Mouse (Mus musculus): ENCODE results near the gene 1810010D01Rik.

The 1810010D01Rik gene

DNA sequence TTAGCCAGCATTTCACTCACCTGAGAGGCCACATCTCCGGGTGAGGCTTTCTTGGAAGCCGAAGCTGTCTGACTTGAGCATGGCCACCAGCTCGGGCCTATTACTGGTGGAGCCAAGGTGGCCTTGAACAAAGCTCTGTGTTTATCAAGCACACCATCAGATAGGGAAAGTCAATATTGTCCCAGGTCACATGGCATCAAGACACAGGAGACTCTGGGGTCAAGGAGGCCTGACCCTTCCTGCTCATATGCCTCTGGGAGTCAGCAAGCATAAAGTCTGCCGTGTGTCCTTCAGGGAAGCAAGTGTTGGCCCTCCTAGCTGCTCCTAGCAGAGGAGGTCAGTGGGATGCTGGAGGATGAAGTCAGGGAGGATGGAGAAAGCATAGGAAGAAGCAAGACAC, at the start of gene 1810010D01Rik:
TSS of gene 1810010D01Rik (minus strand) at position 114 of the 400 bp plus-strand sequence.
- no peak for DNase-seq (ENCODE audit: low spot score)

DNA sequence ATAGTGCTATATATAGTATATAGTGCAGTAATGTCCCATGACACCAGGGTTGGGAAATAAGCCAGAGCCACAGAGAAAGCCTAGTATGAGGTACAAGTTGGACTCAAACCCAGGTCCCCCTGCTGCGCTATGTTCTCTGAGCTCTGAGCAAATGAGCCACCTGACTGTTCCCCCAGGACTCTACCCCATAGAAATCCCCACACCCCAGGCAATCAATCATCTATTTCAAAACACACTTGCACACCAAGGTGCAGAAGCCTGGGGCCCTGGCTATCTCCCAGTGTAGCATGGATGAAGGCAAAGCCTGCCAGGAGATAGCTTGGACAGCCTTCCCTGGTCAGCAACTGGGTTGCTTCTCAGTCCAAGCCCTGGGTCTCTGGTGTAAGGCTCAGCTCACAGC, 48.2 kb upstream of the 1810010D01Rik start:
- DNase-seq (ENCODE audit: low spot score) = no peak

DNA sequence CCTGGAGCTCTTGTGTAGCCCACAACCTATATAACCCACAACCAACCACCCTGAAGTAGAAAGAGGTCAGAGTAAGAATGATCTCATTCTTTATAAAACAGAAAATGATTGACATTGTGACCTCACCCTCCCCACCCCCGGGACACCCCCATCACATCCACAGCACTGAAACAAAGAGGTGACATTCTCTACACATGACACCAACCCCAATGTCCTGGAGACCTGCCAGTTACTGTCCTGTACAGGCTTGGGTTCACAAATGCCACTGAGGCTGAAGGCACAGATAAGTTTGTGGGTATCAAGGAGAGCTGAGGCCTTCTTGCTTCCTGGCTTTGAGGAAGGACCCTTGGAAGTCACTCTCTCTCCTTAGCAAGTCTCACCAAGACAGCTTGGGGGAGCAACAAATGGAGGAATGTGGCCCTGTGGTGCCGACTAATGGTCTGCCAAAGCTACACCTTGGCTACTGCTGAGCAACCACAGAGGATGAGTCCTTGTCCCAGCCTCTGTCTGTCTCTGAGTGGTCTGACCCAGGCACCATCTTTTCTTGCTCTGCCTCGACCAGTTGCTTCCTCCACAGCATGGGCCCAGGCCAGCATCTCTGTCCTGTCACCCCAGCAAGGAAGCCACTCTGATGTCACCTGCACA, 46.2 kb upstream of the 1810010D01Rik start:
- no peak for DNase-seq (ENCODE audit: low spot score)

DNA sequence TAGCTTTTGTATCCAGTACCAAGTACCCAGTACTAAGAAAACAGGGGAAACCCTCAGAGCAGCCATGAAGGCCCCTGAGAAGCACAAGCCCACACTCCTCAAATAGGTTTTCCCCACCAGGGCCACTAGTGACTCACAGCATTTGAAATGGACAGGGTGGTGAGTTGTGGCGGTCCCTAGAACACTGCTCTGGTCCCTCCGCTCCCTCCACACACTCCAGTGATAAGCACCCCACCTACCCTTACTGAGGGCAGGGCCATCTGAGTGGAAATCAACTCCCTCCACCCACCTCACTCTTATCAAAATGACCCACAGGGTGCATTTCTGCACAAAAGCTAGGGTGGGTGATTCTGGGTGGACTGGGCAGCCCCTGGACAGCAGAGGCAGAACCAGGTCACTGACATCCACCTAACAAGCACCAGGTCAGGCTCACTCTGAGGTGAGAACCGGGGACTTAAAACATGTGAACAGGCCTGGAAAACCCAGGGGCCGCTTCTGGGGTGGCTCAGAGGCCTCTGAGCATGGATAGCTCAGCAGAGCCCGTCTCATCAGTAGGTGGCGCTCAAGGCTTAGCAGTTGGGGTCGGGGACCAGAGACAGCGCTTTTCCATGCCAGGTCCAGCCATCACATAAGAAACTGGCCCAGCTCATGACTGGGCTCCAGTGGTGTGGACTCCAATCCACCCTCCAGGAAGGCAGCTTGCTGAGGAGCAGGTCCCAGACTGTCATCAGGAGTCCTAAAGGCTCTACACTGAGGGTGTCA, 45.0 kb upstream of the 1810010D01Rik start:
- peak; percentile 44 for DNase-seq (ENCODE audit: low spot score)

DNA sequence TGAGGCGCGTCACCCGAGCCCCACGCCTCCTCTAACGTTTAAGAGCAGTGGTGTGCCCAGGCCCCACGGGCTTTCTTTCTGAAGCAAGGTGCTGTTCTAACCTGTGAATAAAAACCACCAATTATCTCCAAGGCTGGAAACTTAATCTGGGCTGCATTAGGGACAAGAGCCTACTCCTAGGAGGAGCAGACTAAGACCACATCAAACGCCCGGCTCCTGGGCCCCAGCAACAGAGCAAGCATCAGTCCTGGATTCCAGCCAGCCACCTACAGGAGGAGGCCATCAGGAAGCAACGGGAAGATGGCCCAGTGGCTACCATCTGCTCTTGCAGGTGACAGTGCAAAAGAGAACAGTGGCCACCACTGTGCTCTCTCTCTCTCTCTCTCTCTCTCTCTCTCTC, 42.3 kb upstream of the 1810010D01Rik start:
- no peak for DNase-seq (ENCODE audit: low spot score)

DNA sequence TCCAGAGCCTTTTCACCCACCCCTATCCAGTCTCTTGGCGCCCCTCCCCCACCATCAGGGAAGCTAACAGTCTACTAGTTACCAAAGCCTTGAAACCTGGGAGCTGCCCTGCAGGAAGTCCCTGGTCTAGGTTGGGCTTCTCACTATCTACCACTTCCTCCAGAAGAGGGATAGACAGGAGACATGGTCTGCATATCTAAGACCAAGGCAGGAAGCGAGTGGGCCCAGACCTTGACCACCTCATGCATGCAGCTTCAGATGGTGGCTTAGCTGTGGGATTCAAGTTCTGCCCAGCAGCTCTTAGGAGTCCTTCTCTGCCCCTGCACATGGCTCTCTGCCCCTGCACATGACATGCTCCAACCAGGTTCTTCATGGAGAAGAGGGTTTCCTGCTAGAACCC, 41.0 kb upstream of the 1810010D01Rik start:
- DNase-seq (ENCODE audit: low spot score) = no peak

DNA sequence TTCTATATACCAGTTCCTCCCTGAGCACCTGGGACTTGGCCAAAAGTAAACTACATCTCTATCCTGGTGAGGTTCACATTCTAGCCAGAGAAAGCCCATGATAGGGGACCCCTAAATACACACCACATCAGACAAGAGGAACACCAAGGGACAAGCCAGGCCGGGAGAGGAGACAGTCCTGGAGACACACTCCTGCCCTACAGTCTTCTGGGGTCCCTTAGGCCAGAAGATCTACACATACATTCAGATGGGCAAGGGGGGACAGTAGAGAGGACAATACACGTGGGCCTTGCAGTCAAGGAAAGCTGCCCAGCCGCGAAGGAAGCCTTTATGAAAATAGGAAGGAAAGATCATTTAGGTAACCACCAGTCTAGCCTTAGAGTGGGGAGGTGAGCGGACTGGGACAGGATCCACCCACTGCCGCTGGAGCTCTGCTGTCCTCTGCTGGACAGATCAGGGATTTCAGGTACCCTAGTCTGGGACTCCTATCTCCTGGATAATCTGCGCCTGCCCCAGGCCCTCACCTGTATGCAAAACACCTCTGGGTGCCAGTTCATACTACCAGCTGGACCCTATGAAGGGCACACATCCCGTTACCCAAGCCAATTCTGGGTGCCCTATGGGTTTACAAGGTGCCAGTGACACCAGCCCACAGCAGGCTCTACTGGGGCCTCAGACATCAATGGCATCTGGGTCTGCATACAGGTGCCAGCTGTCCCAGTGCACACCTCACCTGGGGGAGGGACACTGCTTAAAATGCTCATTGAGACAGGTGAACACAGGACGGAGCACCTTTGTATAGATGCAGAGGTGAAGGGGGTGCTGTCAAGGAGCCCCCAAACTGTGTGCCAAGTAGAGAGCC, 35.2 kb upstream of the 1810010D01Rik start:
- peak; percentile 14 for DNase-seq (ENCODE audit: low spot score)

DNA sequence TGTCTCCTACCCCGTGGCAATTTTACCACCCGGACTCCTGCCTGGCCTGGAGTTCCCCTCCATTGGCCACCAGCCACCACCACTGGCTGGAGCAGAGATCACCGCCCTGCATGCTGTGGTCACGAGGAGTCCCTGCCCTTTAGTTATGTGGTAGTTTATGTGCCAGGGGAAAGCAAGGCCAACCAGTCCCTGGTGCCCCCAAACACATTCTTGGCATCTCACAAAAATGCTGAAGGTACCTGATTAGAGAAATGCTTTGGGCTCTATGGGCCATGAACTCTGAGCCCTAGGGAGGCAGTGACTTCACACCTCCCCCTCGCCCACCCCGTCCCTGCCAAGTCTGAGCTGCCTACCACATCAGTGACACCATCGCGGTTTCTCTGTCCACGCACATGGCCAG, 34.1 kb upstream of the 1810010D01Rik start:
- DNase-seq (ENCODE audit: low spot score) = no peak

DNA sequence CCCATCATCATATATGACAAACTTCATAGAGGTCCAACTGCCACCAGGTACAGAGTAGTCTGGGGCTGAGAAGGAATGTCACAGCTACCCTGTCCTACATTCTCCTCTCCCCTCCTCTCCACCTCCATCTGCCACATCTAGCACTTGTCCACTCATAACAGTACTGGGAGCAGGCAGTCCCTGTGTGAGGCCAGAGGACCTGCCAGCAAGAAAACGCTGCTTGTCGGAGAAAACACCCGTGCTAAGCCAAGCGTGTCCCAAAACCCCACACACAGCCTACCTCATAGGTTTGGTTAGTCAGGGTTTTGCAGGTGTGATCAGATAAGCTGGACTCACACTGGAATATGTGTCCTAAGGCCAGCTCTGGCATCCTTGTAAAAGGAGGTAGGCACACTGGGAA, 33.0 kb upstream of the 1810010D01Rik start:
- no peak for DNase-seq (ENCODE audit: low spot score)

DNA sequence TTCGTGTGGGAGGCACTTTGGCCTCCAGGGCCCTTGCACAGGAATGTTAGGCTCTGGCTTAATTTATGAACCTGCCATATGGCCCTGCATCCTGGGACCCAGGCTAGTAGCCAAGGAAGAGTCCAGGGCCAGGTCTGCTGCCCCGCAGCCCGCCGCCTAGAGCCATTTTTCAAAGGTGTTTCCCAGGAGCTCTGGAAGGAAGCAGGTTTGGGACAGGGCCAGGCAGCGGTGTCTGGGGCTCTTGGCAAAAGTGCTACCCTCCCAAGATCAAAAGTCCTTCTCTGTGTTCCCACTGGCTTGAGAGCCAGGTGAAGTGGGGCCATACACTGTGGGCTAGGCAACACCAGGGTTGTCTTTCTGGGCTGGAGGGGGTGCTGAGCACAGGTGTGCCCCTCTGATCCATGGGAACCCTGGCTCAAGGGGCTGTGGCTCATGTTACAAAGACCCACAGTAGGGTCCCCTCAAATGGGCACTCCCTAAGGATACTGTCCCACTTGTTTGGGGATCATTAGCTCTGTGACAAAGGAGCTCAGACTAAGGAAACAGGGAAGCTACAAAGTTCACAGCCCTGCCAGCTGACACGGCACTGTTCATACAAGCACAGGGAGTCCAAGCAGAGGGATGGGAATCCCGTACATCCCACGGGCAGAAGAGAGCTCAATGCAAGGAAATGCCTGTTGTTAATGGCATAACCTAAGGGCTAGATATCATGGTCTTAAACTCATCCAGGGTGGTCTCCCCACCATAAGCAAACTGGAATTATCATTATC, 32.0 kb upstream of the 1810010D01Rik start:
- no peak for DNase-seq (ENCODE audit: low spot score)

DNA sequence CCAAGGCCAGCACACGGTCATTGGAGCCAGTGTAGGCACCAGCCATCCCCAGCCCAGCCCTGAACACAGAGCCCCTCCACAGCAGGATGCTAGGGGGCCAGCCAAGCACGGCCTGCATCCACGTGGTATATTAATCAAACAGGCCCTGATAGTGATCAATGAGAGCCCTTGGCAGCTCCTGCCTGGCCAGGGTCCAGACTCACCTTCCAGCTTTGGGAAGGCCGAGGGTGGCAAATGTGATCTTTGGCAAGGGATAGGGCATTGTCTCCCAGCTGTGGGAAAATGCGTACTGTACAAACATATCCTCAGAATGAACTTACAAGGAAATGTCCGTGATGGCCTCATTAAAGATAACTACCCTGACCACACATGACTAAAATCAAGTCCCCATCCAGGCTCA, 31.2 kb upstream of the 1810010D01Rik start:
- no peak for DNase-seq (ENCODE audit: low spot score)

DNA sequence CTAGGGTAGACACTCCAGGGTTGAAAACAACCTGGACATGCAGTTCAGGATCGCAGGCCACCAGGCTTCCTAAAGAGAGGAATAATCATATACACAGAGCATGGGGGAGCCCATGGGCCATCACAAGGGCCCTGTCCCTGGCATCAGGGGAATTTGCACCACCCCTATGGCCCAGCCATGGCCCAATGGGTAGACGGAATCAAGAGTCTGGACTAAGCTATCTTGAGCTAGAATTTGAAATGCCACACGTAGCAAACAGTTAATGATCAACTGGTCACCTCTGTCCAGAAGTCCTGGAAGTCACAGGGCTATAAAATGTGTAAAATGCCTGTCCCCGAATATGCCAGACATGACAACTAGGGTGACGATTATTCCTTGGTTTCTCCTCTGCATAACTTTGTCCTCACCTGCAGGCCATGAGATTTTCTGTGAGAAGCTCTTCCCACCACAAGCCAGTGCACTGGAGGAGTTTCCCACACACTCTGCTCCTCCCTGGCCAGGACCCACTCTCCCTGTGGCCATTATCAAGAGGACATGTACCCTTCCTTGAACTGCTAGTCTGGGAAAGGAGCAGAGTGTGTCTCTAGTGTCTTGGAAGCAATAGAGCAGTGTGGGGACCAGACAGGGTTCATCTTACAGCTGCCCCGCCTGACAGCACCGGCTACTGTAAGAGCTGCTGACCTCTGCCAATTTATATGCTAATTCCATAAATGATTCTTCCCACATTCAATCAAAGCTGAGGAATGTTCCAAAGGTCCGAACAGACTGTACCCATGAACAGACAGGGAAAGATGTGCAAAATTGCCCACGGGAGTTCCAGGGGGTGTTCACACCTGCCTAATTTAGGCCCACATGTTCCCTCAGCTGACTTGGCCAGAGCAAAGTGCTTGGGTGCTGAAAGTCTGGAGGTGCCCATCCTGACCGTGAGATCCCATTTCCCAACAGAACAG, 27.2 kb upstream of the 1810010D01Rik start:
- DNase-seq (ENCODE audit: low spot score) = no peak

DNA sequence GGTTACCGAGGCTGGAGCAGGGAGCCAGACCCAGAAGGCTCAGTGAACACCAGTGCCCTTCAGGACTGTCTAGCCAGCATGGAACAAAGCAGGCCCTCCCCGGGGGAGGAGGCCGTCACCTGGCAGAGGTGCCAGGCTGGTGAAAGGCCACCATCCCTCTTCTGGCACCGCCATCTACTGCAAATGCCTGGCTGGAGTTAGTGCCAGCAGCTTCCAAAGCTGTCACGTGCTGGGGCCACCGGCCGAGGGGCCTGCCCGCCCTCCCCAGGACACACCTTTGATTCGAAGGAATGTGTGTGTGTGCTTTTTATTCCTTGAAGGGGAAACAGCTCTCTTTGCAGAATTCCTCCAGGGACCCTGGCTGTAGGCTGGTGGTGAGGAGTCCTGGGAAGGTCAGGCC, 23.7 kb upstream of the 1810010D01Rik start:
- DNase-seq (ENCODE audit: low spot score) = no peak

DNA sequence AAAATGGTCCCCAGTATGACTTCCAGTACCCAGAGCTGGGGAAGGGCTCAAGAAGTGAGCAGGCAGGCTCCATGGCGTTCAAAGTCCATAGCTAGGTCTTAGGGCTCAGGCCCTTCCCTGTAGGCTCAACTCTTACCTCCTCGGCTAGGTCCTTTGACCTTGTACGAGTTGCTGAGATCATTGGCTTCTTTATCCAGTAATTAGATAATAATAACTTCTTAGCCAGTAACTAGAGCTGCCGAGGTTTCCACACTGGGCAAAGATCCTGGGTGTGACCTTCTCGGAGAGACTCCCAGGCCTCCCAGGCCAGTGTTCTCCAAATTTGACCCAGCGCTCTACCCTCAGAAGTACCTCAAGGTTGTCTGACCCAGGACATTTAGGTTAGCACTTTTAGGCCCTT, 18.7 kb upstream of the 1810010D01Rik start:
- DNase-seq (ENCODE audit: low spot score) = no peak

DNA sequence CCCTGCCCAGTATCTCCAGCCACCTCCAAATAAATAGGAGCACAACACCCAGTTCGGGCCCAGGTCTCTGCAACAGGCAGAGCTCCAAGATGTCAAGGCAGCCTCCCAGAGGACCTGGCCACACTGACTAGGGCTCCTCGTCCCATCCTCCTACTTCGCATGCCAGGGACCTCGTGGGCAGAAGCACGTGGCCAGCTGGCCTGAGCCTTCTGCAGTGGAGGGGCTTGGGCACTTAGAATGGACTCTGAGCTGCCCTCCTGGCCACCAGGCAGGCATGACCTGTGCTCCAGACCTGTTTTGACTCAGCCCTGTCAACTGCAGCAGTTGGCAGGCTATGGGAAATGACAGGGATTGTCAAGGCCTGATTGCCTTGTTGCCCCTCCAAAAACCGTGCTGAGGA, 17.7 kb upstream of the 1810010D01Rik start:
- no peak for DNase-seq (ENCODE audit: low spot score)

DNA sequence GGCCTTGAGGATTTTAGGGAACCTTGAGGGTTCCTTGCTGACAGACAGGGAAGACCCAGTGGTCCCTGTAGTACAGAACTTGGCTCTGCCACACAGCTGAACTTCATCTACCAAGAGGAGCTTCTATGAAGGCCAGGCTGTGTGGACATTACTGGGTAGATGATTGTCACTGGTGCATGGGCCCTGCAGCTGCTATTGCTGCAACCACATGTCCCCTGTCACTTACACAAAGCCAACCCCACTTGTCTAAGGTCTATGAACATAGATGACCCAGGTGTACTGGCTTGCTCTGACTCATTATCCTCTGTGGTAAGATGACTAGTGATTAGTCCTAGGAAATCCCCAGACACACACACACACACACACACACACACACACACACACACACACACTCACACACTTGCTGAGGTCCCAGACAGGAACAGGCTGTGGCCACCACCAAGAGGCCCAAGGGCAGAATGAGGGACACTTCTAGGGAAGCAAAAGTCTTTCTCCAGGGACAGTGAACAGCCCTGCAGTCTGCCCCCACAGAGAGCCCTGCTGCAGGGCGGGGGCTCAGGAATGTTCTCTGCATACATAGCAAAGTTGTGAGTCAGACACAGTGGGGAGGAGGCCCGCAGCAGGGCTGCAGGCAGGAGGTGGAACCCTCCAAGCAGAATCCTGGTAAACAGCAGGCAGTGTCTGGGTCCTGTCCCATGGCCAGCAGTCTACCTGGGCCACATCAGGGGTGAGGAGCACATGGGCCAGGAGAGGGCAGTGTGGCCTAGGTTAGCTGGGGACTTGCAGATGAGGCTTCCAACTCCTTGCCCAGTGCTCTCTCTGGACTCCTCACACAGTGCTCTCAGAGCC, 14.1 kb upstream of the 1810010D01Rik start:
- DNase-seq (ENCODE audit: low spot score) = no peak

DNA sequence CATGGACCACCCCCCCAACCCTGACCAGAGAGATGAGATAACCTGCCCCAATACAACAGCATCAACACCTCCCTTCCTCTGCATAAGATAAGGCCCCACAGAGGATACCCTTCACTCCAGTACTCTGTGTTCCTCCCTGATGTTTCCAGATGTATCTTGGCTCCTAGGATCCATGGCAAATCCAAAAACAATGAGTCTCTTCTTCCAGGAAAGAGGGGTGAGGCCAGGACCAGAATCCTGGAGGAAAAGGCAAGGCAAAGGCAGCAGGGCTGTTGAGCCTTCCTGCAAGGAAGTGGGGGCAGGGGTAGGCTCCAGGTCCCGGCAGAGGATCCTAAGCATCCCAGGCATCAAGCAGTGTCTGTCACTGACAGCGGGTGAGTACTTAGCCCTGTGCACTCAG, 13.4 kb upstream of the 1810010D01Rik start:
- DNase-seq (ENCODE audit: low spot score) = no peak

DNA sequence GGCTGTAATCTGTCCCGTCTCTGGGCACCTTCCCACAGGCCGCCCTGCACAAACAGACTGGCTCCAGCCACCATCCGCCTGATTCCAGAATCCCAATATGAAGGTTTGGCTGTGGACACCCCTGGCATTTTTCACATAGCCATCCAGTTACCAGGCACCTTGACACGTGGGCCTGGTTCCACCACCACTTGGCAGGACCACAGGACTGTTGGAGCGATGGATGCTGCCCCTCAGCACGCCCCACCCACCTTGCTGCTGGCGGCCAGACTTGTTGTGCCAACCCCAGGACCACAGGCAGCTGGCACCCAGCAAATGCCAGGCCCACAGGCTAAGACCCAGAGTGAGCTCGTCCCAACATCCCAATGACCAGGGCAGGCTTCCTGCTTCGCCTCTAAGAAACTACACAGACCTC, 11.5 kb upstream of the 1810010D01Rik start:
- DNase-seq (ENCODE audit: low spot score) = no peak

DNA sequence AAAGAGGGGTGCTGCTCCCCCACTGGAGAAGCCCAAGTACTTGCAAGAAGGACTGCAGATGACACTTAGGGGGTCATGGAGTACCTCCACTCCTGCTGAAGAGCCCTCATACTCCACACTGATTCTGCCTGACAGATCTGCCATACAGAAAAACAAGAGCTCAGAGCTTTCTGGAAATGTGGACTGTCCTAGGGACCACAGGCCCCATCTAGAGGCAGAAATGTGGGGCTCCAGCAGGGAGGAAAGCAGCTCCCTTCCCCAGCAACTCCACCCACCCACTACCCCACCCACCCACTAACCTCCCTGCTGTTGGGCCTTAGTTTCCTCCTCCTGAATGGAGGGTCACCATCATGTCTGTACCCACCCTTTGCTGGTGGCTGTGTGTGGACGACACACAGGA, 8.7 kb upstream of the 1810010D01Rik start:
- DNase-seq (ENCODE audit: low spot score) = no peak

DNA sequence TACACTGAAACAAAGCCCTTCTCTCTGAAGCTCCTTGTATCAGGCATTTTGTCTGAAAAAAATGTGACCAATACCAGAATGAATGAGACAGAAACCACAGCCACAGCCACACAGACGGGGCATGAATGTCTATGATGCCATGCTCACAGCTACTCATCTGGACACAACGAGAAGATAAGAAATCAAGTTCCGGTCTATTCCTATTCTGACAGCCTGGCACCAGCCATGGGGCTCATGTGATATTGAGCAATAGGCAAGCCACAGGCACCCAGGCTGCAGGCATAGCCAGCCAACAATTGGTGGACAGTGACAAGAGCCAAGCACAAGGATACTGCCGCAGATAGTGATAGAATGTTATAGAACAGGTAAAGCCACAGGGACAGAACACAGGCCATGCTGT, 7.6 kb upstream of the 1810010D01Rik start:
- DNase-seq (ENCODE audit: low spot score) = no peak

All from c-Kit-positive CD71-positive TER-119-positive erythroid progenitor cells, embryonic 14.5 days (primary cell).